Mouse (Mus musculus): ENCODE data around the gene Dbil5. TPM values are rescaled to one million over a fixed set of nuclear protein-coding genes. Genes with fewer than 3 reads are reported as not detected.

The Dbil5 gene
- 1.2 and 2.0 TPM in 2 replicates for polyA plus RNA-seq (2014; fragmentation: Nextera tagmentation; extraction: Ambion mirVana)

- peak within 1 kb of the TSS; percentile 71 for H3K4me2 ChIP-seq (ENCODE audit: low read length)
- no peaks in the 10 kb centered on the region for H3K9me3 ChIP-seq (ENCODE audit: control insufficient read depth, low read length)
- H3K4me3 ChIP-seq (ENCODE audit: low read depth, low read length), result peak within 1 kb of the TSS; percentile 90
- DNase-seq (ENCODE audit: low spot score), result peak; percentile 99
- WGBS, result under 1% methylated on average over 35 of the region's 35 CpGs
- peaks cover 43% of the 10 kb centered on the region for H3K36me3 ChIP-seq (ENCODE audit: control insufficient read depth, insufficient read depth, low read length)
- no peaks in the 10 kb centered on the region for H3K27me3 ChIP-seq (replicated peaks; ENCODE audit: control insufficient read depth, insufficient read depth, low read length)
- peaks cover 15% of the 10 kb centered on the region for H3K4me1 ChIP-seq (replicated peaks; ENCODE audit: control insufficient read depth, insufficient read depth, low read length)
- H3K9ac ChIP-seq (ENCODE audit: low read length), result peak within 1 kb of the TSS; percentile 97
- peak within 1 kb of the TSS; percentile 92 for H3K27ac ChIP-seq (ENCODE audit: low read depth)
- ATAC-seq (replicated peaks; ENCODE audit: low FRiP score, low TSS enrichment, low read depth), result peak; percentile 97
Measured at GRCm38 (mm10) chr11:76217390-76217800, at the start of gene Dbil5, which contains the start of gene Gemin4. Gene Dbil5, plus strand, starts transcription at chr11:76217608. Gene Gemin4, minus strand, starts transcription at chr11:76217664.

GRCm38 (mm10) chr11:76168976-76169375, 48.4 kb upstream of the Dbil5 start:
- WGBS, result 75% methylated on average over 3 of the region's 3 CpGs
- DNase-seq (ENCODE audit: low spot score) (no peak), ATAC-seq (replicated peaks; ENCODE audit: low FRiP score, low TSS enrichment, low read depth) (no peak)
- Histone ChIP-seq H3K27me3 (replicated peaks; ENCODE audit: control insufficient read depth, insufficient read depth, low read length) (no peaks in the 10 kb centered on the region), H3K27ac (ENCODE audit: low read depth) (no peak overlapping the region), H3K36me3 (ENCODE audit: control insufficient read depth, insufficient read depth, low read length) (peaks cover 29% of the 10 kb centered on the region), H3K9me3 (ENCODE audit: control insufficient read depth, low read length) (no peaks in the 10 kb centered on the region), H3K4me1 (replicated peaks; ENCODE audit: control insufficient read depth, insufficient read depth, low read length) (no peaks in the 10 kb centered on the region), H3K4me2 (ENCODE audit: low read length) (no peak overlapping the region), H3K9ac (ENCODE audit: low read length) (no peak overlapping the region), H3K4me3 (ENCODE audit: low read depth, low read length) (no peak overlapping the region)

GRCm38 (mm10) chr11:76170207-76170606, 47.2 kb upstream of the Dbil5 start:
- ATAC-seq (replicated peaks; ENCODE audit: low FRiP score, low TSS enrichment, low read depth), result no peak
- no peaks in the 10 kb centered on the region for H3K4me1 ChIP-seq (replicated peaks; ENCODE audit: control insufficient read depth, insufficient read depth, low read length)
- no peak for DNase-seq (ENCODE audit: low spot score)
- no peak overlapping the region for H3K27ac ChIP-seq (ENCODE audit: low read depth)
- WGBS, result 61% methylated on average over 5 of the region's 5 CpGs
- H3K9me3 ChIP-seq (ENCODE audit: control insufficient read depth, low read length), result no peaks in the 10 kb centered on the region
- H3K27me3 ChIP-seq (replicated peaks; ENCODE audit: control insufficient read depth, insufficient read depth, low read length), result no peaks in the 10 kb centered on the region
- H3K36me3 ChIP-seq (ENCODE audit: control insufficient read depth, insufficient read depth, low read length), result peaks cover 22% of the 10 kb centered on the region
- no peak overlapping the region for H3K9ac ChIP-seq (ENCODE audit: low read length)
- no peak overlapping the region for H3K4me3 ChIP-seq (ENCODE audit: low read depth, low read length)
- H3K4me2 ChIP-seq (ENCODE audit: low read length), result no peak overlapping the region

GRCm38 (mm10) chr11:76178726-76179494, 38.5 kb upstream of the Dbil5 start:
- H3K36me3 ChIP-seq (ENCODE audit: control insufficient read depth, insufficient read depth, low read length), result peaks cover 10% of the 10 kb centered on the region
- peaks cover 10% of the 10 kb centered on the region for H3K4me1 ChIP-seq (replicated peaks; ENCODE audit: control insufficient read depth, insufficient read depth, low read length)
- peak overlapping the region; percentile 72 for H3K4me3 ChIP-seq (ENCODE audit: low read depth, low read length)
- peak overlapping the region; percentile 94 for H3K4me2 ChIP-seq (ENCODE audit: low read length)
- DNase-seq (ENCODE audit: low spot score) (peak; percentile 69), ATAC-seq (replicated peaks; ENCODE audit: low FRiP score, low TSS enrichment, low read depth) (peak; percentile 50)
- WGBS, result 2% methylated on average over 28 of the region's 28 CpGs
- H3K9me3 ChIP-seq (ENCODE audit: control insufficient read depth, low read length), result no peaks in the 10 kb centered on the region
- H3K27me3 ChIP-seq (replicated peaks; ENCODE audit: control insufficient read depth, insufficient read depth, low read length), result no peaks in the 10 kb centered on the region
- no peak overlapping the region for H3K27ac ChIP-seq (ENCODE audit: low read depth)
- peak overlapping the region; percentile 65 for H3K9ac ChIP-seq (ENCODE audit: low read length)

GRCm38 (mm10) chr11:76179495-76180145, 37.8 kb upstream of the Dbil5 start, which contains the start of the genes Vps53 and Fam57a:
Gene Vps53, minus strand, starts transcription at chr11:76179647.
Gene Fam57a, plus strand, starts transcription at chr11:76179671.
- DNase-seq (ENCODE audit: low spot score), result peak; percentile 90
- Histone ChIP-seq H3K4me3 (ENCODE audit: low read depth, low read length) (peak within 1 kb of the TSS; percentile 72), H3K9ac (ENCODE audit: low read length) (peak within 1 kb of the TSS; percentile 65), H3K36me3 (ENCODE audit: control insufficient read depth, insufficient read depth, low read length) (0 out of 2 replicates have a peak, but pooled peaks cover 8% of the 10 kb centered on the region), H3K4me2 (ENCODE audit: low read length) (peak within 1 kb of the TSS; percentile 94), H3K27me3 (replicated peaks; ENCODE audit: control insufficient read depth, insufficient read depth, low read length) (no peaks in the 10 kb centered on the region), H3K4me1 (replicated peaks; ENCODE audit: control insufficient read depth, insufficient read depth, low read length) (peaks cover 10% of the 10 kb centered on the region), H3K27ac (ENCODE audit: low read depth) (no peak within 1 kb of the TSS), H3K9me3 (ENCODE audit: control insufficient read depth, low read length) (no peaks in the 10 kb centered on the region)
- ATAC-seq (replicated peaks; ENCODE audit: low FRiP score, low TSS enrichment, low read depth), result peak; percentile 80
- under 1% methylated on average over 37 of the region's 37 CpGs for WGBS

GRCm38 (mm10) chr11:76180146-76180540, 37.3 kb upstream of the Dbil5 start:
- Histone ChIP-seq H3K9me3 (ENCODE audit: control insufficient read depth, low read length) (no peaks in the 10 kb centered on the region), H3K4me1 (replicated peaks; ENCODE audit: control insufficient read depth, insufficient read depth, low read length) (peaks cover 10% of the 10 kb centered on the region), H3K36me3 (ENCODE audit: control insufficient read depth, insufficient read depth, low read length) (0 out of 2 replicates have a peak, but pooled peaks cover 8% of the 10 kb centered on the region), H3K4me3 (ENCODE audit: low read depth, low read length) (peak overlapping the region; percentile 72), H3K4me2 (ENCODE audit: low read length) (peak overlapping the region; percentile 94), H3K27ac (ENCODE audit: low read depth) (no peak overlapping the region), H3K9ac (ENCODE audit: low read length) (peak overlapping the region; percentile 65), H3K27me3 (replicated peaks; ENCODE audit: control insufficient read depth, insufficient read depth, low read length) (no peaks in the 10 kb centered on the region)
- DNase-seq (ENCODE audit: low spot score) (no peak), ATAC-seq (replicated peaks; ENCODE audit: low FRiP score, low TSS enrichment, low read depth) (no peak)
- WGBS, result 18% methylated on average over 7 of the region's 7 CpGs

- 82% methylated on average over 4 of the region's 4 CpGs for WGBS
- ATAC-seq (replicated peaks; ENCODE audit: low FRiP score, low TSS enrichment, low read depth) (no peak), DNase-seq (ENCODE audit: low spot score) (no peak)
- Histone ChIP-seq H3K4me1 (replicated peaks; ENCODE audit: control insufficient read depth, insufficient read depth, low read length) (peaks cover 4% of the 10 kb centered on the region; the same call in 1 of the 2 replicates), H3K9me3 (ENCODE audit: control insufficient read depth, low read length) (no peaks in the 10 kb centered on the region), H3K27ac (ENCODE audit: low read depth) (no peak overlapping the region), H3K4me3 (ENCODE audit: low read depth, low read length) (no peak overlapping the region), H3K9ac (ENCODE audit: low read length) (no peak overlapping the region), H3K4me2 (ENCODE audit: low read length) (no peak overlapping the region), H3K27me3 (replicated peaks; ENCODE audit: control insufficient read depth, insufficient read depth, low read length) (no peaks in the 10 kb centered on the region), H3K36me3 (ENCODE audit: control insufficient read depth, insufficient read depth, low read length) (no peaks in the 10 kb centered on the region)
Measured at GRCm38 (mm10) chr11:76183745-76184144, 33.7 kb upstream of the Dbil5 start.

- WGBS, result 86% methylated on average over 6 of the region's 6 CpGs
- DNase-seq (ENCODE audit: low spot score), result no peak
Measured at GRCm38 (mm10) chr11:76186908-76187307, 30.5 kb upstream of the Dbil5 start.

More at GRCm38 (mm10) chr11:76186908-76187307, 30.5 kb upstream of the Dbil5 start:
- Histone ChIP-seq H3K27me3 (replicated peaks; ENCODE audit: control insufficient read depth, insufficient read depth, low read length) (no peaks in the 10 kb centered on the region), H3K4me2 (ENCODE audit: low read length) (no peak overlapping the region), H3K4me3 (ENCODE audit: low read depth, low read length) (no peak overlapping the region), H3K4me1 (replicated peaks; ENCODE audit: control insufficient read depth, insufficient read depth, low read length) (no peaks in the 10 kb centered on the region), H3K9me3 (ENCODE audit: control insufficient read depth, low read length) (no peaks in the 10 kb centered on the region), H3K27ac (ENCODE audit: low read depth) (no peak overlapping the region), H3K9ac (ENCODE audit: low read length) (no peak overlapping the region), H3K36me3 (ENCODE audit: control insufficient read depth, insufficient read depth, low read length) (no peaks in the 10 kb centered on the region)
- no peak for ATAC-seq (replicated peaks; ENCODE audit: low FRiP score, low TSS enrichment, low read depth)
